Mouse (Mus musculus): ENCODE data around the gene Ankrd44.

The Ankrd44 gene

GRCm38 (mm10) chr1:54922707-54923106, 3.5 kb downstream of the Ankrd44 start:
- no peak for DNase-seq (ENCODE audit: low spot score)

GRCm38 (mm10) chr1:54922025-54922574, 4.1 kb downstream of the Ankrd44 start:
- DNase-seq (ENCODE audit: low spot score) = no peak

- no peak for DNase-seq (ENCODE audit: low spot score)
Observed at GRCm38 (mm10) chr1:54920132-54920531, 6.1 kb downstream of the Ankrd44 start.

GRCm38 (mm10) chr1:54916456-54916855, 9.7 kb downstream of the Ankrd44 start:
- no peak for DNase-seq (ENCODE audit: low spot score)

GRCm38 (mm10) chr1:54914387-54914786, 11.8 kb downstream of the Ankrd44 start:
- no peak for DNase-seq (ENCODE audit: low spot score)

GRCm38 (mm10) chr1:54913379-54913873, 12.8 kb downstream of the Ankrd44 start:
- DNase-seq (ENCODE audit: low spot score) = no peak

GRCm38 (mm10) chr1:54913063-54913335, 13.2 kb downstream of the Ankrd44 start:
- DNase-seq (ENCODE audit: low spot score) = no peak

- no peak for DNase-seq (ENCODE audit: low spot score)
Observed at GRCm38 (mm10) chr1:54912290-54913062, 13.7 kb downstream of the Ankrd44 start.

GRCm38 (mm10) chr1:54911256-54911610, 15.0 kb downstream of the Ankrd44 start:
- no peak for DNase-seq (ENCODE audit: low spot score)

GRCm38 (mm10) chr1:54910489-54911255, 15.5 kb downstream of the Ankrd44 start:
- DNase-seq (ENCODE audit: low spot score) = no peak

GRCm38 (mm10) chr1:54908786-54909185, 17.4 kb downstream of the Ankrd44 start:
- DNase-seq (ENCODE audit: low spot score) = no peak

- DNase-seq (ENCODE audit: low spot score) = no peak
Observed at GRCm38 (mm10) chr1:54907066-54907639, 19.0 kb downstream of the Ankrd44 start.

GRCm38 (mm10) chr1:54906322-54906721, 19.9 kb downstream of the Ankrd44 start:
- DNase-seq (ENCODE audit: low spot score) = no peak

GRCm38 (mm10) chr1:54905632-54906031, 20.6 kb downstream of the Ankrd44 start:
- DNase-seq (ENCODE audit: low spot score) = no peak

- DNase-seq (ENCODE audit: low spot score) = no peak
Observed at GRCm38 (mm10) chr1:54904165-54904564, 22.0 kb downstream of the Ankrd44 start.

GRCm38 (mm10) chr1:54902689-54903246, 23.4 kb downstream of the Ankrd44 start:
- no peak for DNase-seq (ENCODE audit: low spot score)

- DNase-seq (ENCODE audit: low spot score) = no peak
Observed at GRCm38 (mm10) chr1:54901084-54901483, 25.1 kb downstream of the Ankrd44 start.

GRCm38 (mm10) chr1:54899247-54899646, 26.9 kb downstream of the Ankrd44 start:
- DNase-seq (ENCODE audit: low spot score) = no peak

- no peak for DNase-seq (ENCODE audit: low spot score)
Observed at GRCm38 (mm10) chr1:54898656-54899084, 27.5 kb downstream of the Ankrd44 start.

- DNase-seq (ENCODE audit: low spot score) = no peak
Observed at GRCm38 (mm10) chr1:54897726-54898125, 28.5 kb downstream of the Ankrd44 start.

GRCm38 (mm10) chr1:54896109-54897085, 29.8 kb downstream of the Ankrd44 start:
- DNase-seq (ENCODE audit: low spot score) = no peak
